Mouse (Mus musculus) bone marrow, adult 2 months (tissue): ENCODE results near the gene Nkx2-3. TPM values are rescaled to one million over a fixed set of nuclear protein-coding genes. Genes with fewer than 3 reads are reported as not detected.

Source experiments
- H3K27ac ChIP-seq: fragments of 200-500 bp; 2 replicates; pipeline ENCODE4 v1.5.1; 2012; ENCODE audit warnings: low read depth, mild to moderate bottlenecking, control low read depth, inconsistent platforms, low read length; ENCODE audit not compliant: control insufficient read depth, poor library complexity, insufficient read depth
- H3K4me1 ChIP-seq: fragments of 200-500 bp; 2 replicates; pipeline ENCODE4 v1.6.1; 2011; ENCODE audit warnings: low read length; ENCODE audit not compliant: control insufficient read depth, insufficient read depth
- H3K4me3 ChIP-seq: fragments of 200-500 bp; replicated peaks from 2 replicates; pipeline ENCODE3; 2011; ENCODE audit warnings: mild to moderate bottlenecking, low read depth, low read length, control low read depth; ENCODE audit not compliant: control insufficient read depth
- CTCF ChIP-seq: fragments of 200-500 bp; IDR thresholded peaks from 2 replicates; pipeline ENCODE4 v1.5.1; 2011; ENCODE audit warnings: low read length, control low read depth; ENCODE audit not compliant: control insufficient read depth, insufficient read depth
- POLR2A ChIP-seq: fragments of 200-500 bp; IDR thresholded peaks from 2 replicates; pipeline ENCODE4 v1.6.1; 2011; ENCODE audit warnings: low read depth, mild to moderate bottlenecking, control low read depth, low read length, borderline replicate concordance; ENCODE audit not compliant: control insufficient read depth
- WGBS: fragments of 180-500 bp; shearing (Covaris S2); methylation state at CpG from one replicate; pipeline ENCODE4 v1.1.7; 2018; 5-methylcytosine and 5-hydroxymethylcytosine counted together
- polyA plus RNA-seq: library from polyadenylated mRNA; stranded (reverse); fragments of >200 nt; gene quantifications from 2 replicates; pipeline ENCODE4 v1.2.4, GENCODE M21; 2011; ENCODE audit warnings: low replicate concordance; ENCODE audit not compliant: missing spikeins, insufficient read depth, insufficient read length

The Nkx2-3 gene
- polyA plus RNA-seq, 1 experiment = not detected

DNA sequence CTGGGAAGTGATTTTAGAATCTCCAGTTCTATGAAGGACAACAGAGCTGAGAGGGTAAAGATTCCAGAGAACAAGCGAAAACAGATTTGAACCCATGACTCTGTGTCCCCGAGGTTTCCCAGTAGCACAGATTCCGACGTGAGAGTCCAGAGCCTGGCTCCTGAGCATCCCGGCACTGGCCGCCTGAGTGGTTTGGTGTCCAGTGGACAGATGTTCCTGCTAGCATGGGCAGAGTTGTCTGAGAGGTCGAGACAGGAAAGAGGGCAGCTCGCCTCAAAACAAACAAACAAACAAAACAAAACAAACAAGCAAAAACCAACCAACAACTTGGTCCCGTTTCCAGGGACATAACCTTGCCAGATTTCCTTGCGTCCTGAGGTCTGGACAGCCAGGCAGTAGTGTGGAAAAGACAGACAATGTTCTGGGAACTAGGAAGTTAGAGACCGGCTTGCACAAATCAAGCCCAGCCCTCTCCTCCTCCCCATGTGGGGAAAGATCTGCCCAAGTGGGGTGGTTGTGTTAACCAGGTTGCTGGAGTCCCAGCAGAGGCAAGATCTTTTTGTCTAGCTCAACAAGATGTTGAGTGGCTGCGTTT lies 10.0 kb upstream of the Nkx2-3 start:
- TF ChIP-seq CTCF = no peak
- TF ChIP-seq POLR2A = no peak
- no peaks in the 10 kb centered on the region for H3K4me1 ChIP-seq
- H3K27ac ChIP-seq = no peak overlapping the region
- H3K4me3 ChIP-seq = no peak overlapping the region
- WGBS = 75% methylated on average over 12 of the region's 12 CpGs

- Histone ChIP-seq H3K27ac (no peak overlapping the region), H3K4me1 (no peaks in the 10 kb centered on the region), H3K4me3 (no peak overlapping the region)
- TF ChIP-seq POLR2A = no peak
- TF ChIP-seq CTCF = no peak
- whole genome bisulfite sequencing = 69% methylated on average over 5 of the region's 5 CpGs
Measured at GRCm38 (mm10) chr19:43603521-43603920, 8.6 kb upstream of the Nkx2-3 start.

GRCm38 (mm10) chr19:43604492-43605120 lies 7.5 kb upstream of the Nkx2-3 start:
- no peak for TF ChIP-seq CTCF
- TF ChIP-seq POLR2A = no peak
- Histone ChIP-seq H3K4me1 (no peaks in the 10 kb centered on the region), H3K4me3 (no peak overlapping the region), H3K27ac (no peak overlapping the region)
- WGBS = 72% methylated on average over 7 of the region's 7 CpGs

- WGBS = 37% methylated on average over 17 of the region's 17 CpGs
- TF ChIP-seq POLR2A = no peak
- no peak for TF ChIP-seq CTCF
Measured at GRCm38 (mm10) chr19:43605666-43606551, 6.2 kb upstream of the Nkx2-3 start.

DNA sequence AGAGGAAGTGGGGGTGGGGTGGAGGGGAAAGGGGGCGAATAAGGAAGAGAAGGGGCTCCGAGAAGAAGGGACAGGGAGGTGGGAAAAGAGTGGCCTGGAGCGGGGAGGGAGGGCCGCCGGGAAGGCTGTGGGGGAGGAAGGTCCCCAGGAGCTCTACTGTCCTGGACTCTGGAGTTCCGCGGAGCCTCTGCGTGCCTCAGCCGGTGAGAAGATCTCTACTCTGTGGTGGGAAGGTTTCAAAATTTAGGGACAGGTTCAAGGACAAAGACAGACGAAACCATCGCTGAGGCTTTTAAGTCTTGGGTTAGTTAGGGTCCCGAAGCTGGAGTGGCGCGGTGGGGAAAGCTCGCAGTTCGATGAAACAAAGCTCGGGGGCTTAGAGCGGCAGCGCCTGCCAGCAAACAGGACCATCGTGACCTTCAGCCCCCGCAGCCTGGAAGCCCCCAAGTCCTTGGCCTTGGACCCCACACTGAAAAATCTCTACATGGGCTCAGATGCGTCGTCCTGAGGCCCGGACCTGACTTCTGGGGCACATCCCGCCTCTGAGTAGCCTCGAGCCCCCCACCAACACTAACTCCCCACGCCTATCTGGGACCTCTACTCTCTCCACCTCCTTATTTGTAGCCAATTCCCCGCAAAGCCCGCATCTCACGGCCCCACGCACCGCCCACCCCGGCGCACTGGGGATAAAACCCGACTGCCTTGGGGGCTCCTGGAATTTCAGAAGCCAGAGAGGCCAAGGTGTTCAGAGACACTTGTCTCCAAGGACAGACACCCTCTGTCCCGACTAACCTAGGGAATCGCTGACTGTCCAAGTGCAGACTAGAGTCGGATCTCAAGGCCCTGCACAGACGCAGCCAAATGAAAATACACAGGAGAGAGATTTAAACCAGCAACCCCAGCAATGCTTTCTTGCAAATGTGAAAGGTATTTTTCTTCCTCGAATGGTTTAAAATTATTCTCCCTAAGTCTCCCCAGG lies 5.3 kb upstream of the Nkx2-3 start:
- WGBS = under 1% methylated on average over 40 of the region's 40 CpGs
- Histone ChIP-seq H3K4me3 (no peak overlapping the region), H3K4me1 (no peaks in the 10 kb centered on the region), H3K27ac (no peak overlapping the region)
- TF ChIP-seq CTCF = no peak

More at GRCm38 (mm10) chr19:43605666-43606551, 6.2 kb upstream of the Nkx2-3 start:
- Histone ChIP-seq H3K4me3 (no peak overlapping the region), H3K4me1 (no peaks in the 10 kb centered on the region), H3K27ac (no peak overlapping the region)

DNA sequence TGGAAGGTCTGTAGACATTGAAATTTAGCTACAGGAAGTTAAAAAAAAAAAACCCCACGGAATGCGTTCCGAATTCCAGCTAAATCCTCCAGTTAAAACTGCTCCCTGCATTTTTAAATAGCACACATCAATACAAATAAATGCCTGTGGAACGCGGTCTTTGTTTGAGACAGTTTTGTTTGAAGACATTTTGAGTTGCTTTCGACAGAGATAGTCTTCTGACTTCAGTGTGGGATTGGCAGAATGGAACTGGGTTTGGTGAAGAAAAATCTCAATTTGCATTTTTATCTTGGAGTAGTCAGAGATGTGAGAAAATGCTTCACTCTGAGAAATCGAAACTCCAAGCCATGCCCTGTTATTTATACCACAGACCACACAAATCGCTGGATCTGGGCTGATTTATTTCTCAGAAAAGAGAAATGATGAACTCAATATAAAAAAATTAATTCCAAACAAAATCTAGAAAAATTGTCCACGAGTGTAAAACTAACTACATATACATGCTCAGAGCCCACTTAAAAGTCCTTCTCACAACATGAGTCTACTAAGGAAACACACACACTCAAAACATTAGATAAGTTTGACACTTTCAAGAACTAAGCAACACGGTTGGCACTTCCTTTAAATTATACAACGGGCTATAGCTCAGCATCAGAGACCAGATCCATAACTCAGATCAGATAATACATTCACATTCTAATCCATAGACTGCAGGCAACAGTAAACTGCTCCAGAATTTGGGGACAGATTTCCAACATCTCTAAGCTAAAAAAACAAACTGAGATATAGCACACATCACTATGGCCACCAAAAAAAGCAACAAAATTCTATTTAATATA lies 4.1 kb upstream of the Nkx2-3 start:
- TF ChIP-seq CTCF (no peak), POLR2A (no peak)
- Histone ChIP-seq H3K4me1 (no peaks in the 10 kb centered on the region), H3K27ac (no peak overlapping the region), H3K4me3 (no peak overlapping the region)
- WGBS = 1% methylated on average over 11 of the region's 11 CpGs
